9 mouse cellular contexts compared by ENCODE assay signal in the genomic region with DNA sequence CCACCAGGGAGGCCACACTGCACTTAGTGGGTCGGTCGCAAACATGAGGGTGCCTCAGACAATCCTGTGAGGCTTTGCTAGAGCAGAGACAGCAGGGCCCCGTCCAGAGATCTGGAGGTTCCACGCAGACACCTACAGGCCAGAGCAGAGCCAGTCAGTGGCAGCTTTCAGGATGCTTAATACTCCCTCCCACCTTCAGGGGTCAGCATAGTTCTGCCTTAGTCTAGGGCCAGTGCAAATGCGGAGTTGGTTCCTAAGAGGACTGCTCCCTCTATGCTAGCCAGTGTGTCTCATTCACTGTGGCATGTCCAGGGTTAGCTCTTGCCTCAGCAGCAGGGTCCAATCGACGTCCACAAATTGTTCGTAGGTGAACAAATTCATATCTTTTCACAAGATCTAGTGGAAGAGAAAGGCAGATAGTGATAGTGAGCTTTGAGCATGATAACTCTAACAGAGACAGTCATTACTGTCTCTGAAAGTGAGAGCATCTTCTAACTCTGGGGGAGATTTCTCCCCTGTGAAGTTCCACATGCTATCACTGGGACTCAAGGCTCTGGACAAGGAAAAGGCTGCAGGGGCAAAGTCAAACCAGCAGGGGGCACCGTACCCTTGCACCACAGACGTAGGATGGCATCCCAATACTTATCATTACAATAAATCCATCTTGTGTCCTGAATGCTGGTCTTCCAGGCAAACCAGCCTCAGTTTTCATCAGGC. TPM values are rescaled to one million over a fixed set of nuclear protein-coding genes. Genes with fewer than 3 reads are reported as not detected.
DNase-seq lines count a peak whose midpoint lies in the region; ATAC-seq lines count a peak whose summit lies in the region.
"Had no signal": no experiment of that assay in that cellular context is flagged by ENCODE, and none has a peak within 500 bp of the region (broad histone marks: within the 10 kb centered on the region; RNA-seq: fewer than 3 reads in every experiment).

No protein-coding gene starts in this region.

- no peaks in the 10 kb centered on the region for H3K4me1 ChIP-seq in heart, embryonic 14.5 days (ENCODE audit: control insufficient read depth in 2 of 2, insufficient read depth in 2 of 2, low read length in 2 of 2)
- peaks cover 4% of the 10 kb centered on the region; the same call in 1 of the 2 replicates for H3K4me1 ChIP-seq in liver, embryonic 13.5 days (replicated peaks)
- H3K4me1 ChIP-seq in neural tube, embryonic 11.5 days (ENCODE audit: control insufficient read depth, insufficient read depth, low read length): no peaks in the 10 kb centered on the region
- H3K4me1 ChIP-seq in stomach, embryonic 16.5 days (ENCODE audit: control insufficient read depth, insufficient read depth, low read length): 0 out of 2 replicates have a peak, but pooled peaks cover 3% of the 10 kb centered on the region

- ATAC-seq in heart, embryonic 14.5 days (ENCODE audit: insufficient number of reproducible peaks, insufficient read depth, low FRiP score, low read depth): peak; percentile 71; the same call in 1 of the 2 replicates
- peak; percentile 81 for ATAC-seq in liver, embryonic 13.5 days (ENCODE audit: low read depth)
- ATAC-seq in neural tube, embryonic 11.5 days (ENCODE audit: insufficient read depth, low FRiP score, low TSS enrichment): peak; percentile 85
- ATAC-seq in stomach, embryonic 16.5 days (ENCODE audit: insufficient read depth, low FRiP score): peak; percentile 81

- 30% methylated on average over 10 of the region's 10 CpGs for WGBS in heart, embryonic 14.5 days
- 30% methylated on average over 10 of the region's 10 CpGs for WGBS in liver, embryonic 13.5 days (ENCODE audit: insufficient replicate concordance)
- 32% methylated on average over 10 of the region's 10 CpGs for WGBS in neural tube, embryonic 11.5 days
- WGBS in stomach, embryonic 16.5 days: 33% methylated on average over 10 of the region's 10 CpGs

- H3K4me3 ChIP-seq in heart, embryonic 14.5 days (ENCODE audit: control insufficient read depth in 1 of 2, insufficient read depth in 1 of 2, low read depth in 1 of 2, low read length in 2 of 2): no peak overlapping the region
- H3K4me3 ChIP-seq in liver, embryonic 13.5 days (replicated peaks): no peak overlapping the region
- H3K4me3 ChIP-seq in neural tube, embryonic 11.5 days (ENCODE audit: low read depth, low read length): no peak overlapping the region
- H3K4me3 ChIP-seq in stomach, embryonic 16.5 days (replicated peaks; ENCODE audit: low read length): no peak overlapping the region
- H3K4me3 ChIP-seq: erythroblast, embryonic 14.5 days had no signal

- H3K36me3 ChIP-seq in heart, embryonic 14.5 days (ENCODE audit: control insufficient read depth, insufficient read depth, low read length): no peaks in the 10 kb centered on the region
- no peaks in the 10 kb centered on the region for H3K36me3 ChIP-seq in liver, embryonic 13.5 days
- no peaks in the 10 kb centered on the region for H3K36me3 ChIP-seq in neural tube, embryonic 11.5 days (ENCODE audit: control insufficient read depth, insufficient read depth, low read length)
- H3K36me3 ChIP-seq in stomach, embryonic 16.5 days (ENCODE audit: control insufficient read depth, insufficient read depth, low read length): no peaks in the 10 kb centered on the region

- DNase-seq in CD4-positive, CD25-positive, alpha-beta regulatory T cell, adult 2 months (ENCODE audit: low read depth, low spot score): peak; percentile 88
- DNase-seq in brain, embryonic 18.5 days (ENCODE audit: low read depth, low spot score): peak; percentile 39
- peak; percentile 62 for DNase-seq in fibroblast of lung, adult 2 months (ENCODE audit: low read depth)
- peak; percentile 86 for DNase-seq in kidney, postnatal 14 days
- DNase-seq in liver, embryonic 13.5 days: peak; percentile 48
- peak; percentile 83 for DNase-seq in neural tube, embryonic 11.5 days (ENCODE audit: low spot score)

- no peak overlapping the region for H3K27ac ChIP-seq in heart, embryonic 14.5 days (replicated peaks in 1 of 2; ENCODE audit: control insufficient read depth in 1 of 2, insufficient read depth in 1 of 2, low read depth in 2 of 2, low read length in 2 of 2)
- no peak overlapping the region for H3K27ac ChIP-seq in liver, embryonic 13.5 days
- no peak overlapping the region for H3K27ac ChIP-seq in neural tube, embryonic 11.5 days (ENCODE audit: low read depth, low read length)
- H3K27ac ChIP-seq in stomach, embryonic 16.5 days (ENCODE audit: low read length): no peak overlapping the region

- H3K4me2 ChIP-seq in heart, embryonic 14.5 days (ENCODE audit: low read length): no peak overlapping the region
- H3K4me2 ChIP-seq in liver, embryonic 13.5 days: no peak overlapping the region
- H3K4me2 ChIP-seq in neural tube, embryonic 11.5 days (ENCODE audit: low read depth): no peak overlapping the region
- no peak overlapping the region for H3K4me2 ChIP-seq in stomach, embryonic 16.5 days (ENCODE audit: low read depth, low read length)

- peaks cover 6% of the 10 kb centered on the region; the same call in 1 of the 2 replicates for H3K9me3 ChIP-seq in heart, embryonic 14.5 days (ENCODE audit: control insufficient read depth, low read length)
- no peaks in the 10 kb centered on the region for H3K9me3 ChIP-seq in liver, embryonic 13.5 days (replicated peaks)
- H3K9me3 ChIP-seq in neural tube, embryonic 11.5 days (ENCODE audit: control insufficient read depth, low read length): no peaks in the 10 kb centered on the region
- H3K9me3 ChIP-seq in stomach, embryonic 16.5 days (replicated peaks; ENCODE audit: control insufficient read depth, low read length): no peaks in the 10 kb centered on the region

- H3K27me3 ChIP-seq in heart, embryonic 14.5 days (ENCODE audit: control insufficient read depth, insufficient read depth, low read length): no peaks in the 10 kb centered on the region
- no peaks in the 10 kb centered on the region for H3K27me3 ChIP-seq in liver, embryonic 13.5 days
- no peaks in the 10 kb centered on the region for H3K27me3 ChIP-seq in neural tube, embryonic 11.5 days (ENCODE audit: control insufficient read depth, insufficient read depth, low read length)
- H3K27me3 ChIP-seq in stomach, embryonic 16.5 days (ENCODE audit: control insufficient read depth, insufficient read depth, low read length): no peaks in the 10 kb centered on the region

- H3K9ac ChIP-seq in heart, embryonic 14.5 days (ENCODE audit: low read length): no peak overlapping the region
- H3K9ac ChIP-seq in liver, embryonic 13.5 days: no peak overlapping the region
- H3K9ac ChIP-seq in neural tube, embryonic 11.5 days (ENCODE audit: low read length): no peak overlapping the region
- 0 out of 2 replicates have a peak overlapping the region, but pooled peaks have one; percentile 39 for H3K9ac ChIP-seq in stomach, embryonic 16.5 days (ENCODE audit: low read length)

RNA-seq across cellular contexts. Expression of a gene that starts 36.5 kb away (rescaled TPM):
- 37.4 and 37.5 TPM in 2 replicates for polyA plus RNA-seq in heart, embryonic 14.5 days (2014; fragmentation: Nextera tagmentation; extraction: Ambion mirVana)
- 10.0 and 12.5 TPM in 2 replicates for polyA plus RNA-seq in liver, embryonic 13.5 days (2015; fragmentation: Nextera tagmentation; extraction: Ambion mirVana)
- 26.0 and 29.3 TPM in 2 replicates for polyA plus RNA-seq in neural tube, embryonic 11.5 days (2014; fragmentation: Nextera tagmentation; extraction: Ambion mirVana)
- 29.9 and 33.6 TPM in 2 replicates for polyA plus RNA-seq in stomach, embryonic 16.5 days (2015; fragmentation: Nextera tagmentation; extraction: Ambion mirVana)

RNA-seq across cellular contexts. Expression of a gene that starts 53.0 kb away (rescaled TPM):
- 10.8 and 11.2 TPM in 2 replicates for polyA plus RNA-seq in heart, embryonic 14.5 days (2014; fragmentation: Nextera tagmentation; extraction: Ambion mirVana)
- 12.0 and 14.9 TPM in 2 replicates for polyA plus RNA-seq in liver, embryonic 13.5 days (2015; fragmentation: Nextera tagmentation; extraction: Ambion mirVana)
- polyA plus RNA-seq in neural tube, embryonic 11.5 days (2014; fragmentation: Nextera tagmentation; extraction: Ambion mirVana): 28.1 and 28.4 TPM in 2 replicates
- polyA plus RNA-seq in stomach, embryonic 16.5 days (2015; fragmentation: Nextera tagmentation; extraction: Ambion mirVana): 22.8 and 24.2 TPM in 2 replicates
